Mouse (Mus musculus): Measurements from ENCODE around the gene Cfap299. TPM values are rescaled to one million over a fixed set of nuclear protein-coding genes. Genes with fewer than 3 reads are reported as not detected.

The Cfap299 gene
- polyA plus RNA-seq, 1 experiment from 2014 or later, result 0.43 TPM

DNA sequence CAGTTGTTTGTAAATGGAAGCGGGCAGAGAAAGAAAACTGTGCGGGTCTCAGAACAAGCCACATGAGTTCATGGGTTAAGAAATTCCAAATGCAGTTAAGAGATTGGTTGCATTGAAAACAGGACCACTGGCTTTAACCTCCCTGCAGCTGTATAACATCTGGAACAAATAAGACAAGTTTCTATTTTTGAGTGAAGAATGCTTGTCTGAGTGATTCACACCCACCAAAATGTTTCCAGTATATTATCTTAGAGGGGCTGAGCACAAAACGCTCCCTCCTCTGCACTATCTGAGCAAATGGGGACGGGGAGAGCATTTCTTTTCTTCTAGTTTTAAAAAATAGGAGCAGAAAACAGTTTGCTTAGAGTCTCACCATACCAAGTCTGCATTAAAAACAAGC lies 458.6 kb downstream of the Cfap299 start:
- Histone ChIP-seq H3K4me3 (ENCODE audit: low read length) (no peak overlapping the region), H3K36me3 (ENCODE audit: control insufficient read depth, insufficient read depth, low read length) (no peaks in the 10 kb centered on the region), H3K27me3 (ENCODE audit: control insufficient read depth, insufficient read depth, low read length) (no peaks in the 10 kb centered on the region), H3K9me3 (ENCODE audit: control insufficient read depth, low read length) (no peaks in the 10 kb centered on the region), H3K4me1 (ENCODE audit: control insufficient read depth, insufficient read depth, low read length) (no peaks in the 10 kb centered on the region), H3K9ac (ENCODE audit: low read depth, low read length) (no peak overlapping the region), H3K27ac (ENCODE audit: low read depth, low read length) (no peak overlapping the region), H3K4me2 (replicated peaks; ENCODE audit: low read depth, low read length) (no peak overlapping the region)
- WGBS, result 75% methylated on average over 4 of the region's 4 CpGs
- no peak for ATAC-seq (ENCODE audit: low FRiP score, low TSS enrichment)

GRCm38 (mm10) chr5:98788568-98788967 lies 459.5 kb downstream of the Cfap299 start:
- Histone ChIP-seq H3K27me3 (ENCODE audit: control insufficient read depth, insufficient read depth, low read length) (no peaks in the 10 kb centered on the region), H3K27ac (ENCODE audit: low read depth, low read length) (no peak overlapping the region), H3K4me2 (replicated peaks; ENCODE audit: low read depth, low read length) (no peak overlapping the region), H3K36me3 (ENCODE audit: control insufficient read depth, insufficient read depth, low read length) (no peaks in the 10 kb centered on the region), H3K4me3 (ENCODE audit: low read length) (no peak overlapping the region), H3K9me3 (ENCODE audit: control insufficient read depth, low read length) (no peaks in the 10 kb centered on the region), H3K9ac (ENCODE audit: low read depth, low read length) (no peak overlapping the region), H3K4me1 (ENCODE audit: control insufficient read depth, insufficient read depth, low read length) (no peaks in the 10 kb centered on the region)
- ATAC-seq (ENCODE audit: low FRiP score, low TSS enrichment), result no peak
- 89% methylated on average over 7 of the region's 7 CpGs for WGBS

DNA sequence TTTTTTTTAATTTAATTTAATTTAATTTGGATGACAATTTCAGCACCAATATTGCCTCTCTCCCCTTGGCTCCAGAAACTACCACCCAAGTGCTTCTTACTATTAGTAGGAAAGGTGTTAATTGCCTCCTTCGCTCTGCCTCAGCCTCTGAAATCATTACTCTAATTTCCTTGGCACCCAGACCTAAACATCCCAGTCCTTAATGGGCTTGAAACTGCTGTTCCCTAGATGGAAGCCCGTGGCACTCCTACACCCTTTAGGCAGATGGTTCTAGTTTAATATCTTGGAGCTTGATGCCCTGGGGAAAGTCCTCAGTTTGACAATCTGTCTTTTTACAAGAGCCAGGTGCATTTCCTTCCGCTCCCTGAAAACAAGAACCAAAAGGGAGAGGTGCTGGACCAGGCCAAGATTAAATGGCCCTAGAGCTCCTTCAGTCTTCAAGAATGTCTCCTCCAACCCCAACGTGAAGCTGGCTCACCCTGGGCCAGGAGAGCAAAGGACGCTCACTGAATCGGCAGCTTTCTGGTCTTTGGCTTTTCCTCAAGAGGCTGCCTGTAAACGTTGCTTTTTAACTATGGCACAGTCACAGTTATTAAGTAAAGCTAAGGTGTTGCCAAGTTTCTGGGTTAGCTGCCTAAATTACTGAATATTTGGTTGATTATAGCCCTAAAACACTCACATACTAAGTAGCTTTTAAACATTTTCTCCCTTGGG lies 461.9 kb downstream of the Cfap299 start:
- no peak overlapping the region for H3K4me2 ChIP-seq (replicated peaks; ENCODE audit: low read depth, low read length)
- 57% methylated on average over 7 of the region's 7 CpGs for WGBS
- no peaks in the 10 kb centered on the region for H3K27me3 ChIP-seq (ENCODE audit: control insufficient read depth, insufficient read depth, low read length)
- H3K4me3 ChIP-seq (ENCODE audit: low read length), result no peak overlapping the region
- H3K36me3 ChIP-seq (ENCODE audit: control insufficient read depth, insufficient read depth, low read length), result no peaks in the 10 kb centered on the region
- H3K9ac ChIP-seq (ENCODE audit: low read depth, low read length), result no peak overlapping the region
- no peak overlapping the region for H3K27ac ChIP-seq (ENCODE audit: low read depth, low read length)
- no peaks in the 10 kb centered on the region for H3K4me1 ChIP-seq (ENCODE audit: control insufficient read depth, insufficient read depth, low read length)
- H3K9me3 ChIP-seq (ENCODE audit: control insufficient read depth, low read length), result no peaks in the 10 kb centered on the region
- no peak for ATAC-seq (ENCODE audit: low FRiP score, low TSS enrichment)

- Histone ChIP-seq H3K36me3 (ENCODE audit: control insufficient read depth, insufficient read depth, low read length) (no peaks in the 10 kb centered on the region), H3K27me3 (ENCODE audit: control insufficient read depth, insufficient read depth, low read length) (no peaks in the 10 kb centered on the region), H3K4me3 (ENCODE audit: low read length) (no peak overlapping the region), H3K9me3 (ENCODE audit: control insufficient read depth, low read length) (no peaks in the 10 kb centered on the region), H3K27ac (ENCODE audit: low read depth, low read length) (no peak overlapping the region), H3K4me2 (replicated peaks; ENCODE audit: low read depth, low read length) (no peak overlapping the region), H3K4me1 (ENCODE audit: control insufficient read depth, insufficient read depth, low read length) (no peaks in the 10 kb centered on the region), H3K9ac (ENCODE audit: low read depth, low read length) (no peak overlapping the region)
- no peak for ATAC-seq (ENCODE audit: low FRiP score, low TSS enrichment)
- 86% methylated on average over 5 of the region's 5 CpGs for WGBS
Observed at GRCm38 (mm10) chr5:98801495-98801894, 472.4 kb downstream of the Cfap299 start.

GRCm38 (mm10) chr5:98804761-98805160 lies 475.7 kb downstream of the Cfap299 start:
- Histone ChIP-seq H3K4me1 (ENCODE audit: control insufficient read depth, insufficient read depth, low read length) (peaks cover 6% of the 10 kb centered on the region; the same call in 1 of the 2 replicates), H3K9me3 (ENCODE audit: control insufficient read depth, low read length) (no peaks in the 10 kb centered on the region), H3K27ac (ENCODE audit: low read depth, low read length) (no peak overlapping the region), H3K27me3 (ENCODE audit: control insufficient read depth, insufficient read depth, low read length) (no peaks in the 10 kb centered on the region), H3K4me2 (replicated peaks; ENCODE audit: low read depth, low read length) (no peak overlapping the region), H3K4me3 (ENCODE audit: low read length) (no peak overlapping the region), H3K9ac (ENCODE audit: low read depth, low read length) (no peak overlapping the region), H3K36me3 (ENCODE audit: control insufficient read depth, insufficient read depth, low read length) (no peaks in the 10 kb centered on the region)
- 91% methylated on average over 6 of the region's 6 CpGs for WGBS
- ATAC-seq (ENCODE audit: low FRiP score, low TSS enrichment), result no peak

DNA sequence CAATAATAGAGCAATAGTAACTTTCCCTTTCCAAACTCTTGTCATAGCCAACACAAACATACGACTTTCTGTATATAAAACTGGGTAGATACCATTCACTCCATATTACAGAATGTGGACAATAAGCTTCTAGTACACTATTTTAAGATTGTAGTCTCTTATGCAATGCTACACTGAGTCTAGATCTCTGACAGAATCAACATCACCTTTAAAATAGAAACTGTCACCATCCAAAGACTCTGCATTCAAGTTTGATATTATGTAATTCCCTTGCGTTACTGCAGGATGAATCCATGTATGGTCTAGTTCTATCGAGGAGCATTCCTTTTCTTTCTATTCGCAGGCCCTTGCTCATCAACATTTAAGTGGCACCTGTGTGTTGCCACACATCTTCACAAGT lies 477.4 kb downstream of the Cfap299 start:
- Histone ChIP-seq H3K4me3 (ENCODE audit: low read length) (no peak overlapping the region), H3K27ac (ENCODE audit: low read depth, low read length) (no peak overlapping the region), H3K27me3 (ENCODE audit: control insufficient read depth, insufficient read depth, low read length) (no peaks in the 10 kb centered on the region), H3K9ac (ENCODE audit: low read depth, low read length) (no peak overlapping the region), H3K4me2 (replicated peaks; ENCODE audit: low read depth, low read length) (no peak overlapping the region), H3K4me1 (ENCODE audit: control insufficient read depth, insufficient read depth, low read length) (peaks cover 6% of the 10 kb centered on the region; the same call in 1 of the 2 replicates), H3K36me3 (ENCODE audit: control insufficient read depth, insufficient read depth, low read length) (no peaks in the 10 kb centered on the region), H3K9me3 (ENCODE audit: control insufficient read depth, low read length) (no peaks in the 10 kb centered on the region)
- ATAC-seq (ENCODE audit: low FRiP score, low TSS enrichment), result no peak
- 94% methylated on average over 4 of the region's 4 CpGs for WGBS

DNA sequence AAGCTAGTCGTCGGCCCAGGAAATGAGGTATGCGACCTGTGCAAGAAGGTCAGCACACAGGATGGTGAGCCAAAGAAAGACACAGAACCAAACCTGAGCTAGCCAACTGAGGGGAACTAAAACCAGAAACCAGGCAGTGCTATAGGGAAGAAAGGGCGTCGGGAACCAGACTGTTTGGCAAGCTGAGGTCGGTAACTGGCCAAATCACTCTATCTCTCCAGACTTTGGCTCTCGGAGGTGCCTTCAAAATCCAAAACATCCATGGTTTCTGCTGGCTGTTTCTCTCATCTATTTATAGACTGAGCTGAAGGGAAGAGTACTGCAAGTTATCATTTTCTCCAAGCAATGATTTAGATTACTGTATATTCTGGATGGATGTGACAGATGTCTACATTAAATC lies 477.9 kb downstream of the Cfap299 start:
- no peaks in the 10 kb centered on the region for H3K9me3 ChIP-seq (ENCODE audit: control insufficient read depth, low read length)
- H3K27ac ChIP-seq (ENCODE audit: low read depth, low read length), result no peak overlapping the region
- no peak overlapping the region for H3K4me2 ChIP-seq (replicated peaks; ENCODE audit: low read depth, low read length)
- H3K4me3 ChIP-seq (ENCODE audit: low read length), result no peak overlapping the region
- peaks cover 6% of the 10 kb centered on the region; the same call in 1 of the 2 replicates for H3K4me1 ChIP-seq (ENCODE audit: control insufficient read depth, insufficient read depth, low read length)
- H3K36me3 ChIP-seq (ENCODE audit: control insufficient read depth, insufficient read depth, low read length), result no peaks in the 10 kb centered on the region
- WGBS, result 71% methylated on average over 7 of the region's 7 CpGs
- no peaks in the 10 kb centered on the region for H3K27me3 ChIP-seq (ENCODE audit: control insufficient read depth, insufficient read depth, low read length)
- H3K9ac ChIP-seq (ENCODE audit: low read depth, low read length), result no peak overlapping the region
- no peak for ATAC-seq (ENCODE audit: low FRiP score, low TSS enrichment)

- Histone ChIP-seq H3K4me3 (ENCODE audit: low read length) (no peak overlapping the region), H3K4me2 (replicated peaks; ENCODE audit: low read depth, low read length) (no peak overlapping the region), H3K27ac (ENCODE audit: low read depth, low read length) (no peak overlapping the region), H3K27me3 (ENCODE audit: control insufficient read depth, insufficient read depth, low read length) (no peaks in the 10 kb centered on the region), H3K36me3 (ENCODE audit: control insufficient read depth, insufficient read depth, low read length) (no peaks in the 10 kb centered on the region), H3K4me1 (ENCODE audit: control insufficient read depth, insufficient read depth, low read length) (peaks cover 6% of the 10 kb centered on the region; the same call in 1 of the 2 replicates), H3K9ac (ENCODE audit: low read depth, low read length) (no peak overlapping the region), H3K9me3 (ENCODE audit: control insufficient read depth, low read length) (no peaks in the 10 kb centered on the region)
- 16% methylated on average over 9 of the region's 9 CpGs for WGBS
- peak; percentile 76; the same call in 1 of the 2 replicates for ATAC-seq (ENCODE audit: low FRiP score, low TSS enrichment)
Observed at GRCm38 (mm10) chr5:98807953-98808352, 478.8 kb downstream of the Cfap299 start.

DNA sequence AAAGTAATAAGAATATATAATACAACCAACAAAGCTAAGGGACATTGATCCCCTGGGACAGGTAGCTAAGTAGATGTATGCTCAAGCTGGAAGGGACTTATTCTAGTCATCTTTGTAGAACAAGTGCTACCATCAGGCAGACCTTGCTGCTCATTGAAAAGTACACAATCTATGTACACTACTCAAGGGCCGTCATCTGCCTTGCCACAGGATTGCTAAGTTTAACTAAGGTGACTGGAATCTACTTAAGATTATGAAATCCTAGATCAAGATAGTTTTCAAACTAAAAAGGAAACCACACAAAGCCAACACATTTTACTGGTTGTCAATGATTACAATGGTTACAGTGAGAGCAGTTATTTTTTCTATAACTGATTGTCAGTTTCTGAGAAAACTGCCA lies 483.3 kb downstream of the Cfap299 start:
- H3K27me3 ChIP-seq (ENCODE audit: control insufficient read depth, insufficient read depth, low read length), result no peaks in the 10 kb centered on the region
- WGBS, result 91% methylated on average over 1 of the region's 1 CpGs
- H3K27ac ChIP-seq (ENCODE audit: low read depth, low read length), result no peak overlapping the region
- H3K9me3 ChIP-seq (ENCODE audit: control insufficient read depth, low read length), result no peaks in the 10 kb centered on the region
- H3K4me1 ChIP-seq (ENCODE audit: control insufficient read depth, insufficient read depth, low read length), result peaks cover 6% of the 10 kb centered on the region; the same call in 1 of the 2 replicates
- no peak for ATAC-seq (ENCODE audit: low FRiP score, low TSS enrichment)
- H3K9ac ChIP-seq (ENCODE audit: low read depth, low read length), result no peak overlapping the region
- no peak overlapping the region for H3K4me2 ChIP-seq (replicated peaks; ENCODE audit: low read depth, low read length)
- H3K4me3 ChIP-seq (ENCODE audit: low read length), result no peak overlapping the region
- no peaks in the 10 kb centered on the region for H3K36me3 ChIP-seq (ENCODE audit: control insufficient read depth, insufficient read depth, low read length)

All from kidney, embryonic 14.5 days (tissue).